Mouse (Mus musculus) limb, embryonic 14.5 days (tissue): ENCODE measurements around the gene Spata45. TPM values are rescaled to one million over a fixed set of nuclear protein-coding genes. Genes with fewer than 3 reads are reported as not detected.
"Not testable (repeated sequence)": the region's sequence is repeated elsewhere in the genome, so short reads cannot be mapped to it uniquely, and the experiment has no call there.

ENCODE experiments used
- ATAC-seq: fragments of 200-750 bp; cut with Nextera tagmentation; 2 replicates; pipeline ENCODE4 v1.8.0; 2017; ENCODE audit warnings: low read depth, moderate number of reproducible peaks, moderate TSS enrichment; ENCODE audit not compliant: low FRiP score
- DNase-seq: peaks from one replicate; pipeline ENCODE4 v3.0.0-alpha.2; 2015; ENCODE audit warnings: low spot score
- H3K27ac ChIP-seq: fragments of 300-500 bp; sonication (generic); replicated peaks from 2 replicates; pipeline ENCODE4 v1.5.1; 2014; ENCODE audit warnings: low read depth, mild to moderate bottlenecking, low read length, moderate library complexity, mixed read lengths
- H3K27me3 ChIP-seq: fragments of 300-500 bp; sonication (generic); 2 replicates; pipeline ENCODE4 v1.6.1; 2014; ENCODE audit warnings: low read length, mixed read lengths; ENCODE audit not compliant: control insufficient read depth, insufficient read depth
- H3K36me3 ChIP-seq: fragments of 300-500 bp; sonication (generic); 2 replicates; pipeline ENCODE4 v1.6.1; 2014; ENCODE audit warnings: mild to moderate bottlenecking, low read length, moderate library complexity, mixed read lengths; ENCODE audit not compliant: control insufficient read depth, insufficient read depth
- H3K4me1 ChIP-seq: fragments of 300-500 bp; sonication (generic); 2 replicates; pipeline ENCODE4 v1.6.1; 2014; ENCODE audit warnings: antibody characterized with exemption, low read length, mixed read lengths; ENCODE audit not compliant: control insufficient read depth, insufficient read depth
- H3K4me2 ChIP-seq: fragments of 300-500 bp; sonication (generic); replicated peaks from 2 replicates; pipeline ENCODE4 v1.6.1; 2014; ENCODE audit warnings: low read depth, mild to moderate bottlenecking, low read length, moderate library complexity; ENCODE audit not compliant: severe bottlenecking
- H3K4me3 ChIP-seq: fragments of 300-500 bp; sonication (generic); replicated peaks from 2 replicates; pipeline ENCODE4 v1.5.1; 2014; ENCODE audit warnings: low read length
- H3K9ac ChIP-seq: fragments of 300-500 bp; sonication (generic); 2 replicates; pipeline ENCODE4 v1.6.1; 2014; ENCODE audit warnings: mild to moderate bottlenecking, low read depth, low read length, moderate library complexity; ENCODE audit not compliant: severe bottlenecking
- H3K9me3 ChIP-seq: fragments of 300-500 bp; sonication (generic); 2 replicates; pipeline ENCODE4 v1.6.1; 2016; ENCODE audit warnings: low read length; ENCODE audit not compliant: control insufficient read depth
- POLR2A ChIP-seq: fragments of 200-500 bp; IDR thresholded peaks from 2 replicates; pipeline ENCODE4 v1.8.0; 2012; ENCODE audit warnings: inconsistent platforms, mild to moderate bottlenecking, moderate library complexity, borderline replicate concordance; ENCODE audit not compliant: insufficient read depth, insufficient read length; ENCODE audit errors: extremely low read depth
- WGBS: fragments of 180-500 bp; shearing (Covaris S2); extraction: QIAGEN DNeasy Blood & Tissue Kit; methylation state at CpG from one replicate; pipeline ENCODE4 v1.1.7; 2014; 5-methylcytosine and 5-hydroxymethylcytosine counted together
- polyA plus RNA-seq, 2 experiments: library from polyadenylated mRNA; depleted of rRNA in 1 of 2; stranded (reverse) in 1 of 2; unstranded in 1 of 2; fragments of >200 nt; fragmentation: Nextera tagmentation in 1 of 2; extraction: Ambion mirVana in 1 of 2; gene quantifications; 2 replicates each; pipeline versions ENCODE4 v1.2.1 to v1.2.3; 2012 to 2014

Gene Spata45
- polyA plus RNA-seq, 2 experiments, result not detected

- peaks cover 14% of the 10 kb centered on the region for H3K4me1 ChIP-seq
These were observed 10.3 kb upstream of the Spata45 start, which contains the start of gene Flvcr1 for GRCm38 (mm10) chr1:191026021-191026713. Gene Flvcr1, minus strand, starts transcription at chr1:191026158.

GRCm38 (mm10) chr1:191030182-191030581 is 6.3 kb upstream of the Spata45 start:
- no peak overlapping the region for H3K4me3 ChIP-seq
- no peak overlapping the region for H3K27ac ChIP-seq
- H3K4me2 ChIP-seq, result no peak overlapping the region
- H3K9me3 ChIP-seq, result no peaks in the 10 kb centered on the region
- no peaks in the 10 kb centered on the region for H3K36me3 ChIP-seq
- no peak for ATAC-seq
- no peaks in the 10 kb centered on the region for H3K27me3 ChIP-seq
- no peak overlapping the region for H3K9ac ChIP-seq
- no peak for TF ChIP-seq POLR2A
- 0 out of 2 replicates have a peak, but pooled peaks cover 6% of the 10 kb centered on the region for H3K4me1 ChIP-seq
- WGBS, result 66% methylated on average over 10 of the region's 10 CpGs
- DNase-seq, result no peak

More at GRCm38 (mm10) chr1:191026021-191026713, 10.3 kb upstream of the Spata45 start, which contains the start of gene Flvcr1:
- Histone ChIP-seq H3K36me3 (no peaks in the 10 kb centered on the region; the same call in 1 of the 2 replicates), H3K9ac (peak within 1 kb of the TSS; percentile 86), H3K27me3 (no peaks in the 10 kb centered on the region), H3K4me3 (peak within 1 kb of the TSS; percentile 80), H3K4me2 (peak within 1 kb of the TSS; percentile 91), H3K9me3 (no peaks in the 10 kb centered on the region), H3K27ac (peak within 1 kb of the TSS; percentile 76)
- 0% methylated on average over 36 of the region's 50 CpGs for WGBS
- ATAC-seq, result peak; percentile 99
- peak; percentile 36; the same call in 1 of the 2 replicates for TF ChIP-seq POLR2A
- peak; percentile 99 for DNase-seq

DNA sequence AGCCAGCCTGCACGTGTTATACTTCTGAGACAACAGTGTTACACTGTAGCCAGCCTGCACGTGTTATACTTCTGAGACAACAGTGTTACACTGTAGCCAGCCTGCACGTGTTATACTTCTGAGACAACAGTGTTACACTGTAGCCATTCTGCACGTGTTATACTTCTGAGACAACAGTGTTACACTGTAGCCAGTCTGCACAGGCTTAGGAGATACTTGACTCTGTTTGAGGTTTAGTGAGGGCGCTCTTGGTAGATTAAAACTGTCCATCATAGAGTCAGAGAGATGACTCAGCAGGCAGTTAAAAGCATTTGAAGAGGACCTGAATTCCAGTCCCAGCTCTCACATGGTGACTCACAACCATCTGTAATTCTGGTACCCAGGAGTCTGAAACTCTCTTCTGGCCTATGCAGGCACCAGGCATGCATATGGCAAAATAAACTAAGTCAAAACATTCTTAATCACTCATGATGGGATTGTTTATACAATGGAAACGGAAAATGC is 5.5 kb upstream of the Spata45 start:
- WGBS, result 74% methylated on average over 6 of the region's 6 CpGs
- H3K27ac ChIP-seq, DNase-seq, H3K27me3 ChIP-seq, H3K4me2 ChIP-seq, H3K36me3 ChIP-seq, H3K4me3 ChIP-seq, H3K9me3 ChIP-seq, H3K4me1 ChIP-seq, ATAC-seq, H3K9ac ChIP-seq: not testable (repeated sequence)

DNA sequence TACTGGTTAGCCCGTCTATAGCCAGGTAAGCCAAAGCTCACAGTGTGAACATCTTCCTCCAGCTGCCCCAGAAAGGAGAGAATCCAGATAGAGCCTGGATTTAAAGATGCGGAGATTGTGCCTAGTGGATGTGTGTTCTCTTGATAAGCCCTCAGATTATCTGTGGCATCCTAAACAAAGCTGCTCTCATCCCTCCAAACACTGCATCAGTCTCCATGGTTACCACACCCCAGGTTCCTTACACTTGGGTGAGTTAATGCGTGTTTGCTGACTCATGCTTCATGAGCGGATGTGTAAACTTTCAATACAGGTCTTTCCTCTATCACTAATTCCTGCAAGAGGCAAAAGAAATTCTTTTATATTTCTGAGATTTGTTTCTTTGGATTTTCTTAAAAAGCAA is 790 bp upstream of the Spata45 start:
- Histone ChIP-seq H3K9ac (no peak overlapping the region), H3K4me2 (no peak overlapping the region), H3K4me1 (no peaks in the 10 kb centered on the region), H3K4me3 (no peak overlapping the region), H3K36me3 (no peaks in the 10 kb centered on the region), H3K27ac (no peak overlapping the region), H3K27me3 (no peaks in the 10 kb centered on the region), H3K9me3 (no peaks in the 10 kb centered on the region)
- ATAC-seq (no peak), DNase-seq (no peak)
- TF ChIP-seq POLR2A, result no peak
- 42% methylated on average over 4 of the region's 4 CpGs for WGBS

- H3K4me1 ChIP-seq, result no peaks in the 10 kb centered on the region
- 93% methylated on average over 4 of the region's 4 CpGs for WGBS
- ATAC-seq (no peak), DNase-seq (no peak)
- no peak overlapping the region for H3K27ac ChIP-seq
- H3K36me3 ChIP-seq, result no peaks in the 10 kb centered on the region
- no peak overlapping the region for H3K4me2 ChIP-seq
- H3K9me3 ChIP-seq, result no peaks in the 10 kb centered on the region
- H3K27me3 ChIP-seq, result no peaks in the 10 kb centered on the region
- no peak overlapping the region for H3K9ac ChIP-seq
- no peak overlapping the region for H3K4me3 ChIP-seq
- TF ChIP-seq POLR2A, result no peak
These were observed 1.6 kb downstream of the Spata45 start for GRCm38 (mm10) chr1:191037999-191038398.
